Mouse (Mus musculus): ENCODE data around the gene Lrch1. TPM values are rescaled to one million over a fixed set of nuclear protein-coding genes. Genes with fewer than 3 reads are reported as not detected.

Gene Lrch1
- total RNA-seq, 2 experiments from 2014 or later = 17.8 to 18.9 TPM

DNA sequence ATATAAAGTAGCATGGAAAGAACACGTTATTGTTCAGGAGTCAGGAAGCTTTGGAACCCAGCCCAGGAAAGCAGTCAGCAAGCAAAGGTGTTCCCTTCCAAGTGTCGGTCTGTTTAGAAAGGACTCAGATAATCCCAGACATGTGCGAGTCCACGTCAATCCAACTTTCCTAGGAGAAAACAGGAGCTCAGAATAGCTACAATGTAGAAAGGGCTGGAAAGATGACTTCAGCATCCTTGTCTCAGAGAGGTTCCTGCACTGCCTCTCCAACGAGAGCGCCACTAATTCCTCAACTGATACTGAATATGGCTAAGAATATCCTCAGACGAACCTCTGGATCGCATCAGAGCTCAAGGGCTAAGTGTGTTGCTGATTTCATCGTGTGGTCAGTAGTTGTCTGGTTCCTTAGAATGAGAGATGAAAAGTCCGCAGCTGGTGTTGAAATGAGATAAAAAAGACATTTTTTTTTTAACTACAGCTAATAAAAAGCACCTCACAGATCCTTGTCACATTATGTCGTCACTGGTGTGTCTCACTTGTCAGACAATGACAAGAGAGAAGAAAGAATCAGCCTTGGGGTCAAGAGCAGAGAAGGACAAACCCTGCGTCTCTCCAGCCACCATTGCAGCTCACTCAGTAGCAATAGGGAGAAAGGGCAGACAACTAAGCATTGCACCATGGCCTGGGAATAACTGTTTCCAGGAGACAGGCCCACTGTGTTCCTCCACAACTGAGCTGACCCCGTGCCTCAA, 47.5 kb downstream of the Lrch1 start:
- no peak for DNase-seq (ENCODE audit: extremely low spot score in 1 of 2, low spot score in 1 of 2)

DNA sequence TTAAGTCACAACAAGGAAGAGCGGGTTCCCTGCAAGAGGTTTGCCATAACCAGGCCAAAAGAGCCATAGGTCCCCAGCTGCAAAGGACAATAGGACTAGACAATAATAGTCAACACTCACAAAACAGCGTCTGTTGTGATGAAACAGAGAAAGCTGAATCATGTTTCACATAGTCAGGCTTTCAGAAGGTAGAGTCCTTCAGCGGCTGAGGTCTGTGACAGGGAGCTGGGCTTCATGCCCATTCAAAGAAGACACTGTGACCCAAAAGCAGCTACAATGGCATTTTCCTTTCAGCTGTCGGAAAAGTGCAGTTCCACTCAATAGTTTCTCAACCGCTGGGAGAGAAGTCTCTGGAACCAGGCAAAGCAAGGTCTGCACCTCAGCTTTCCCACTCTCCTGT, 48.7 kb downstream of the Lrch1 start:
- DNase-seq (ENCODE audit: extremely low spot score in 1 of 2, low spot score in 1 of 2) = no peak

DNA sequence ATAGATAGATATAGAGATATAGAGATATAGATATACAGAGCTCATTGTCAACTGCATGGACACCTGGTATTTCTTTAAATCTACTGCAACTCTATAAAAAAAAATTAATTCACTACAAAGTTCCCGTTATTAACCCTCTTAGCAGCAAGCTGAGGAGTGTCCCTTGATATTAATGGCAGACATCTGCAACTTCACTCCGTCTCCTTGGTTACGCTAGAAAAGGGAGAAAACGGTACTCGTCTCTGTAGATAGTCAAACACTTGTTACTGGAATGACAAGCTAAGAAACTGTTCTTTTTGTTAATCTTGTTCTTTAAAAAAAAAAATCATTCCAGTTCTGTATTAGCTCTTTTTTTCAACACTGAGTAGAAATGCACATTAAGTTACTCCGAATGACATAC, 54.0 kb downstream of the Lrch1 start:
- DNase-seq (ENCODE audit: extremely low spot score in 1 of 2, low spot score in 1 of 2) = no peak

DNA sequence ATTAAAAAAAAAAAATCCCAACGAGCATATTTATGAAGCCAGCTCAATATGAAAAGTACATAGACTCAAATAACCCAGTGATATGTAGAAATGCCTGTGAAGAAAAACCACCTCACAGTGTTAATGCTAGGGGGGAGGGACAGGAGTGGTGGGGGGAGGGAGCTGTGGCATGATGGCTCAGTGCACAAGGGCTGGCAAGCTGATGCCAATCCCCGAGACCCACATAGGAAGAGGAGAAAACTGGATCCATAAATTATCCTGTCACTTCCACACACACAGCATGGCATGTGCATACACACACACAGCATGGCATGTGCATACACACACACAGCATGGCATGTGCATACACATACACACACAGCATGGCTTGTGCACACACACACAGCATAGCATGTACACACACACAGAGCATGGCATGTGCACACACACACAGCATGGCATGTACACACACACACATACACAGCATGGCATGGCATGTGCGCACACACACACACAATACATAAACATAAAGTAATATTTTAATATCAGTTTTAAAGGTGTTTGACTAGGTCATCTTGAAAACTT, 54.5 kb downstream of the Lrch1 start:
- no peak for DNase-seq (ENCODE audit: extremely low spot score in 1 of 2, low spot score in 1 of 2)

DNA sequence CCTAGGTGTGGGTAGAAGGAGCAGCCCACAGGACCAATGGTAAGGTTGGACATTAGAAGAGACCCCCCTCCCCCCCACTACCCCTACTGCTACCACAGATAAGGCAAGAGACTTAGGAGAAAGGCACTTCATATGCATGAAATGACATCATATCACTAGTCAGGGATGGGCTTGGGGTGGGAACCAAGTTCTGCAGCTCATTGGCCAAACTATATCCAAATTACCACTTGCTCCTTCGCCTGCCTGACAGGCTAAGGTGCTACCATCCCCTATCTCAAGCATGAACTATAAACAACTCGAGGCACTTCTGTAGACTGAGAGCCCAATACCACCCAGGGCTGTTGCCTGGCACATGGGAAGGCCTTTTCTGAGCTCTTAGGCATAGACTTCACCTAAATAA, 58.4 kb downstream of the Lrch1 start:
- no peak for DNase-seq (ENCODE audit: extremely low spot score in 1 of 2, low spot score in 1 of 2)

DNA sequence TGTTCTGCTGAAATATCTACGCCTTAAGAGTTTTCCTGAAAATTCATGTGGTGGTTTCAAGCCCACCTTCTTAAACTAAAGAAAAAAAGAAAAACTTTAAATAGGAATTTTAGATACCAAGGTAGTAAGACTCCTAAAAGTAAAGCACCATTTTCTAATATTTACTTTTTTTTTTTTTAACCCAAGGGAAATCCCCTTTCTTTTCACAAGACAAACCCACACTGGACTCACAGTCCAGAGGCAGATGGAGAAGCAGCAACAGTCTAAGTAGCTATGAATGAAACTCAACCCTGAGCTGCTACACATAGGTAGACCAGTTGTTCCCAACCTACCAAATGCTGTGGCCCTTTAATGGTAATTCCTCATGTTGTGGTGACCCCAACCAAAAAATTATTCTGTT, 59.6 kb downstream of the Lrch1 start:
- no peak for DNase-seq (ENCODE audit: extremely low spot score in 1 of 2, low spot score in 1 of 2)

DNA sequence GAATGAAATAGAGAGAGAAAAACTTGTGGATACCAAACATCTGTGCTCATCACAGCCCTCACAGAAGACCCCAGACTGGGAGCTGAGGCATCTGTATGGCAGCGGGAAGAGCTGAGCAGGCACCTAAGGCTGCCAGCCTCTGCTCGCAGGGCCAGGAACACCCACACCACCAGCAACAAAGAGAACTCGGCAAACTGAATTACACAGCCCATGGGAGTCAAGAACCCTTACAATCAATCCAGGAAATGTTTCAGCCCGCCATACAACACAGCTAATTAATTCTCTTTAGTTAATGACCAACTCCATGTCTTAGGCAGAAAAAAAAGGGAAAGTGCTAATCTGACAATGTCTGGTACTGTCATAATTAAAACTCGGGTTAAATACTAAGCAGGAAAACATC, 61.2 kb downstream of the Lrch1 start:
- DNase-seq (ENCODE audit: extremely low spot score in 1 of 2, low spot score in 1 of 2) = no peak

DNA sequence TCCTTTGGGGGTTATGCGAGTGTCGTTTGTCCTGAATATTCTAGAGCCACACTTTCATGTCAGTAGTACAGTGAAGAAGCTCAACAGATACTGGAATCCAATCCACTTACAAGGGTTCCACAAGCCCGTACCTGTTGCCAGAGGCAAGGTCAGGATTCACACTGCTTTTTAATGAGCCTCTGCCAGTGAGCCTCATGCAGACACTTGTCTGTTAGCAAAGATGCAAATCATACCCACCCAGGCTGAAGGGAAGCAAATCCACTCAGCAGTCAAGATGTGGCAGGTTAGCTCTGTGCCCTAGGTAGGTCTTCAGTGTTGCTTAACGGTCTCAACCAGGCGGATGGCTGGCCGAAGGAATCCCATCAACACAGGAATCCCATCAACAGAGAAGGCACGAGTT, 62.8 kb downstream of the Lrch1 start:
- no peak for DNase-seq (ENCODE audit: extremely low spot score in 1 of 2, low spot score in 1 of 2)

DNA sequence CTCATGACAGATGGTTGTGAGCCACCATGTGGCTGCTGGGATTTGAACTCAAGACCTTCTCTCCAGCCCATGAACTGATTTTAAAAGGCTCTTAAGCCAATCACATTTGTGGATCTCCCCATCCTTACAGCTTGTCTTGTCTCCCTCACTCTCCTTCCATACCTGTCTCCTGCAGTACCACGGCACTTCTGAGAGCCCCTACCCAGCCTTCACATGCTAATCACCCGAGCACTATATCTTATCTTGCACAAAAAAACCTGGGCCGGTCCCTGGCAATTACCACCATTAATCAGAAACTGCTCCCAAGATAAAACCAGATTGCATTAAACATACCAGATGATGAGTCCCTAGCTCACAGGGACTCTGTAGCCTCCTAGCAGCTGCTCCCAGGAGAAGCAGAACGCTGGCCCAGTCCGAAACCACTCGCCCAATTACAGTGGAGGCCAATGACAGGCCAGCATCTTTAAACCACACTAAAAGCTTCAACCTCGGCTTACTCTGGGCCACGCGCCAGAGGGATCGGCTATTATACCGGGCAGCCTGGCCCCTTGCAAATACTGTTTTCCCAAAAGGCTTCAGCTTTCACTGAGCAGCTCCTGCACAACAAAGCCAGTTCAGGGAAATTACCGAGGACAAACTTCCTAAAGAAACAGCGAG, 63.5 kb downstream of the Lrch1 start:
- DNase-seq (ENCODE audit: extremely low spot score in 1 of 2, low spot score in 1 of 2) = peak; percentile 62 to 63

DNA sequence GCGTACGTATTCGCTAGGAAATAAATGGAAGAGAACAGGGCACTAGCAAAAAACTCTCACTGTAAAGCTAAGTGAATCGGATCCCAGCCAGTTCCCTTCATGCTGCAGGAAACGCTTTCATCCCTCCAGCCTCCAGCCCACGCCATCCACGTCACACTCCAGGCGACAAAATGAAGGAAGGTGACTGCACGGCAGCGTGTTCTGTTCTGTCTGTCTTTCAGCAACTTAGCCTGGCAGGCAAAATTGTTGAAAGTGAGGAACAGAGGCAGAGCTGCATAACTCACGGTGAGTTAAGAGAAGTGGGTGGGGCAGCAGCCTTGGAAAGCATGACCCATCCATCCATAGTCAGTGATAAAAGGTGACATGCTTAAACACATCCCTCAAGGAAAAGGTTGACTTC, 64.5 kb downstream of the Lrch1 start:
- peak in 1 of 2 experiments; percentile 27 for DNase-seq (ENCODE audit: extremely low spot score in 1 of 2, low spot score in 1 of 2)

DNA sequence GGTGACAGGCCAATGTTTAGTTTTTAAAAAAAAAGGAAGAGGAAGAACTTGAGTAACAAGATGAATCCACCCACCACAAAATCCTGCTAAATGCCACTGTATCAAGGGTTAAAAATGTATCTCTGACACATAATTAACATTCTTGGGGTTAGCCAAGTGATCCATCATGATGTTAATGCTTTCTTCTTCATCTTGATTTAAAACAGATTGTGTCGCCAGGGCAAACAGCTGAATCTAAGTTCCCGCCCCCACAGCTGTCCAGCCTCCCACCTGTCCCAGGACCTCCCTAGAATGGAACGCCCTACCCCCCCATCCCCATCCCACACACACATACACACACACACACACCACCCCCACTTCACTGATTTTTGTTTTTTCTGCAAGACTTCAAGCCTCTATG, 64.9 kb downstream of the Lrch1 start:
- DNase-seq (ENCODE audit: extremely low spot score in 1 of 2, low spot score in 1 of 2) = no peak

DNA sequence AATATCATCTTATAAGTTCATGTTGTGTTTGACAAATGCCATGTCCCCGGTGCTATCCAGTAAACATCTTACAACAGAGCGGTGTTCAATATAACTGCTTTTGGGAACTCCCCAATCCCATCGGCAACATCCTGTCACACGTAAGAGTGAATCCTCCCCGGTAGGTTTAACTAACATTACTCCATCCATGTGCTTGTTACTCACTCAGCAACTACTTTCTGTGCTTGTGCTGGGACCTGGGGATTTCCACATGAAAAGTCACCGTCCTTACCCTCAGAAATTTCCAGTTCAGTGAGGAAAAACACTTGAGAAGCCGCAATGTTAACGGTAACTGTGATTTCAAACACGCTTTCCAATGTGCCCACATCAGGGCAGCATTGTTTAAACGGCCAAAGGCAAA, 66.8 kb downstream of the Lrch1 start:
- no peak for DNase-seq (ENCODE audit: extremely low spot score in 1 of 2, low spot score in 1 of 2)

DNA sequence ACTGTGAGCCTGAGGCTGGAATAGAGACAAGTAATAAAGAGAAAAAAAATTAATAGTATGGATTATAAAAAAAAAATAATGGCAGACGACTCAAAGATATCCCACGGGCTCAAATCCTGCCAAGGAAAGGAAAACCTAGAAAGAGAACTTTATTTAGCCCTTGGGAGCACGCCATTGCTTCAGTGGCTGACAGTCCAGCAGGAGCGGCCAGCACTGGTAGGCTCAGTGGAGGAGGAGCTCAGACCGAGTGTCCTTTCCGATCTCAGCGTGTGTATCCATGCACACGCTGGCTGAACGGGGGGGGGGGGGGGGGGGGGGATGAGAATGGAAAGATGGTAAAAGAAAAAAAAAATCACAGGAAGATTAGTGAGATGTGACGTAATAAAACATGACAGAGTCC, 68.2 kb downstream of the Lrch1 start:
- no peak for DNase-seq (ENCODE audit: extremely low spot score in 1 of 2, low spot score in 1 of 2)

DNA sequence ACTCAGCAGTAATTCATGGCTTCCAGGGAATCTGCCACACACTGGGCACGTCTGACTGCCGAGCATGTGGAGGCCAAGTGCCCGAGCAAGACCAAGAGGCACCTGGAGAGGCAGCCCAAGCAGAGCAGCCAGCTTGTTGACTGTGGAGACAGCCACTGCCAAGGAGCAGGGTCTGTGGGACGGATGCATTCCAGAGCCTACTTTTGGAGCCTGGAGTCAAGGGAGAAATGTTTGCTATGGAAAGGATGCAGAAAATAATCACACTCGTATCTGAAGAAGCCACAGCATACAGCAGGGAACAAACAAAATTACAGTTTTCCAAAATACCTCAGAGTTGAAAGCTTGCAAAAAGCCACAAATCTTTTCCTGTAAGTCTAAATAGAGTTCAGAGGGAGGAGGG, 70.4 kb downstream of the Lrch1 start:
- no peak for DNase-seq (ENCODE audit: extremely low spot score in 1 of 2, low spot score in 1 of 2)

DNA sequence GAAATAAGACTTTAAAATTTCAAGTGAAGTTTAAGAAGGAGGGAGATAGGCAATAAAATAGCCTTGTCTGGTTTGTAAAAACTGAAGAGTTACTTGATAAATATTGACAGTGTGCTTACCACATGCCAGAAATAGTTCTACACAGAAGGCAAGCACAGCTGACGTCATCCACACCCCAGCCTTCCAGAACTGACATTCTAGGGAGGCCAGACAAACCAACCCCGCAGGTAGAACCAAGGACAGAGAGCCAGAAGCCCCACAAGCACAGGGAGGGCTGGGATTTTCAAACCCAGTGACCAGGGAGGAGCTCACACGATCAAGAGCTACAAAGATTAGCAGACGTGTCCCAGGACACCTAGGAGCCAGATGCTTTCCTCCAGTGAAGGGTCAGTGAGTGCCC, 76.5 kb downstream of the Lrch1 start:
- DNase-seq (ENCODE audit: extremely low spot score in 1 of 2, low spot score in 1 of 2) = no peak

DNA sequence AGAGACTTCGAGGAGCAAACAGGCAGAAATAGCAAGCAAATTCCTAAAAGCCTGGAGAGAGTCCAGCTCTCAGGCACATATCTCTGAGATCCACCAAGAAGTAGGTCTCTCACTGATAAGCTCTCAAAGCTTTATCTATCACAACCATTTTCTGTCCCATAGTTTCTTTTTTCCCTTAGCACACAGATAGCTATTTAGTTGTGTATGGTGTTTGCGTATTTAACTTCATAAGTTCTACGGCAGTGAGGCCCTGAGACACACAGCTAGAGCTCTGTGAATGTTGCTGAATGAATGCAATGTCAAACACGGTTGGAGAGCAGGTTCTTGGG, 78.8 kb downstream of the Lrch1 start:
- no peak for DNase-seq (ENCODE audit: extremely low spot score in 1 of 2, low spot score in 1 of 2)

DNA sequence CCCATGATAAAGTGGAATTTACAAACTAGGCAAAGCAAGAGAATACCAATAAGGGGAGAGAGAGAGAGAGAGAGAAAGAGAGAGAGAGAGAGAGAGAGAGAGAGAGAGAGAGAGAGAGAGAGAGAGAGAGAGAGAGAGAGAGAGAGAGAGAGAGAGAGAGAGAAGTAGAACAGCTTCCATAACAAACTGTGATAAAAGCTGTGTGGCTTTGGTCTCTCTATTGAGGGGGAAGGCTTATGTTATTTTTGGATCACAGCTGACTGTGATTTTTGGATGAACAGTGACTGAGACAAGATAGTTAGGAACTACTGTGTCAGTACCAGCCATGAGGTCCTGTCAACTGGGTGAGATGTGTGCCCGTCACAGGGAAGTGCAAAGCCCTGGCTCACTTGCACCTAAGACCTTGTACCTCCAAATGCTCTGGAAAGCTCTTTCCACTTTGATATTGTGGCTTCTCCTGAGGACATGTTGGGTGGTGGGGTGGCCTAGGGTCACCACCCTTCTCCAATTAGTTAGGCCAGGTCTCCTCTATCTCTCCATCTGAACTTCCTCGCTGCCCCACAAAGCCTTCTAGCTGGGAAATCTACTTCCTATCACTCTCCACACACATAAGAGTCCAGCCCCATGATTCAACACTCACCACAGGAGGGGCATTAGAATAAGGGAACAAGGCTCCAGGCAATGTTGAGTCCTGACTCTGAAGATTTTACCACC, 79.3 kb downstream of the Lrch1 start:
- no peak for DNase-seq (ENCODE audit: extremely low spot score in 1 of 2, low spot score in 1 of 2)

DNA sequence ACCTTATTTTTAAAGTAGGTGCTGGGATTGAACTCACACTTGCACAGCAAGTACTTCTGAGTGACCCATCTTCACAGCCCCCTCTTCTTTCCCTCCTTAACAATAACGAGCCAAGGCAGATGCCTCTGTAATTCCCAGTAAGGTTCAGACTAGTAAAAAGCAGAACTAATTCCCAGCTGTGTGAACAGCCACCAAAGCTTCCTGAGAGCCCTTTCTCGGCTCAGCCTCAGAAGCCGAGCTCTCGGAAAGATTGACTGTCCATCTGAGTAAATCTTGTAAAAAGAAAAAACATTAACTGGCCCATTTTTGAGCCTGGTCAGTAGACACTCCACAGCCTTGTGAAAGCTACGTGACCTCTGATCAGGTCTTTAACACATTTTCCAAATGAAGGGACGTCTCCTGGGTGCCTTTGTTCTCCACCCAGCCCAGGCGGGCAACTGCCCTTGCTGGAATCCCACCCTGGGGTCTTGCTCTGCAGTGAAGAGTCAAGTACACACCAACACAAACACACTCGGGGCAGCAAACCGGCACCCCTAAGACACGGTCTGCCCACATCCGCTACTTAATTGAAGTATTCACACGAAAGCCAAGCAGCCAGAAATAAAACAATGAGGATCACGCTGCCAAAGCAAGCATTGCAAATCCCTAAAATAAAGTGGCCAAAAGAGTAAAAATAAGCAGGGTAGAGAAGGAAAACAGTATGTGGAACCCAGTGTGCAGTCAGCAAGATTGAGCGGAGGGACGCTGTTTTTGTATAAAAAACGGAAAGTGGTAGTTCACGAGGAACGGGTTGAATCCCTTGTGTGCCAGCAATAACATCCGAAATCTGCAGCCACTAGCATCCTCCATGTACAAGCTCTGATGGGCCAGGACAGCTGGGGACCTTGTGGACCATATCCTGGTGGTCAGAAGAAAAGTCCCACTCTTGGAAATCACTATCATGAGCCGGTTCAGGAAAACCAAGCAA, 80.3 kb downstream of the Lrch1 start:
- DNase-seq (ENCODE audit: extremely low spot score in 1 of 2, low spot score in 1 of 2) = no peak

DNA sequence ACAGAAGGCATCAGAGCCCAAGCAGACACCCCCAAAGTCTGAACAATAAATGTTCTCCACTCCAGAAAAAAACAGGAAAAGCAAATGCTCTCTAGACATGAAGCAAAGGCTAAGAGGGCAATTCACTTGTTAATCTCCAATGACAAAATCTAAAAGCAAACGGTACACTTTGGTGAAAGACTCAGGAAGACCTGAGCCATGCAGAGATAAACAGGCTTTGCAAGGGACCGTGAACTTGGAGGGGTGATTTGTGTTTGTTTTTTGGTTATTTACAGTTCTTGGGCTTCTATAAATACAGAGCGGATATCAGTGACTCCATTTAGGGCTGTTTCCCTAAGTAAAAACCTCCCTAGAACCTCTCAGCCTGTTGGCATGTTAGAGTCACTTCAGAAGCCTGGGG, 81.9 kb downstream of the Lrch1 start:
- DNase-seq (ENCODE audit: extremely low spot score in 1 of 2, low spot score in 1 of 2) = no peak

DNA sequence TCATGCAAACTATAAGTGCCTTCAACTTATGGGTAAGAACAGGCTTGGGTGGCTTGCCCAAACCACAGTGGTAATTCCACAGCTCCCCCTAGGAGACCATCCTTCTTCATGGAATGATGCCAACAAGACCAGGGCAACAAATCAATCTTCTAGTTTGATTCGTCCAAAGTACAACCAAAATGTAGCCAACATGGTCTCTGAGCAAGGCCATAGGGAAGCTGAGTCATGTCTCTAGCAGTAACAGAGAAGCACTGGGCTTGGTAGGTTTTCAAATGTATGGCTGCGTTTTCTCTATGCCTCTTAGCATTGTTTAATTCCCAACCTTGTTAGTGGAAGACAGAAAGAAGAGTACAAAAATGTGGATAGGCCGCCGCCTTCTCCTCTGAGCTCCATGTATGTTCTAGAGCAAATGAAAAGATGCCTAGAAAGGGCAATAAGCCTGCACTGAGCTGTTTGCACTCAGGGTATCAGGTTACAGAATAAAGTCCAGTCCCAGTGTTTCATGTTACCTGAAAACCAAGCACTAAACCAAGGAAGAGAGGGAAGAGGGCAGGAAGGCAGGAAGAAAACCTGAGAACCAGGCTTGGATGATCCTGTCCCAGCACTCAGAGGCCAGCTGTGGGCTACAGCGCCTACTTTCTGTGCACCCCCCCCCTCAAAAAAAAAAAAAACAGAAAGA, 82.7 kb downstream of the Lrch1 start:
- no peak for DNase-seq (ENCODE audit: extremely low spot score in 1 of 2, low spot score in 1 of 2)

Measured in layer of hippocampus, postnatal 25 days (tissue).